Comparison of ENCODE assay signal across 15 mouse cellular contexts in the genomic region with DNA sequence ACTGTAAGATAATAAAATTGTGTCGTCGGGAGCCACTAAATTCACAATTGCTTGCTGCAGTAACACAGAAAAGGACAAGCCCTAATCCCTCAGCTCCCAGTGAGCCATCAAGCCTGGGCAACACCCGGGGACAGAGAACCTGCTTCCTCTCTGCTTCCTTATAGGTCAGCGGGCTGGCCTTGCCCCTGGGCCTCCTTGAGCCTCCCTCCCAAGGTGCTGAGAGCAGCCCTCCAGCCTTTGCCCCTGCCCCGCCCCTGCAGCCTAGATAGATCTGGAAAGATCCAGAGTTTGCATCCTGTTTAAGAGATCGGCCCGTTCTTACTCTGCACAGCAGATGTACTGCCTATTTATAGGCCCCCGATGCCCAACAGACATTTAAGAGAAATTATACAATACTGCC.
"Had no signal": no experiment of that assay in that cellular context is flagged by ENCODE, and none has a peak within 500 bp of the region (broad histone marks: within the 10 kb centered on the region; RNA-seq: fewer than 3 reads in every experiment).

No protein-coding gene starts in this region.

- H3K27me3 ChIP-seq: megakaryocyte, embryonic 14.5 days; midbrain, embryonic 13.5 days; midbrain, embryonic 15.5 days; neural tube, embryonic 12.5 days; stomach, embryonic 15.5 days had no signal

- H3K27ac ChIP-seq: macrophage; midbrain, embryonic 13.5 days; midbrain, embryonic 15.5 days; neural tube, embryonic 12.5 days; stomach, embryonic 15.5 days; stomach, postnatal 0 days had no signal

- H3K4me3 ChIP-seq: megakaryocyte, embryonic 14.5 days; midbrain, embryonic 13.5 days; midbrain, embryonic 15.5 days; neural tube, embryonic 12.5 days; stomach, embryonic 15.5 days had no signal

- H3K4me1 ChIP-seq: megakaryocyte, embryonic 14.5 days; midbrain, embryonic 15.5 days; neural tube, embryonic 12.5 days; stomach, embryonic 15.5 days had no signal

- ATAC-seq: midbrain, embryonic 13.5 days; midbrain, embryonic 15.5 days had no signal

- DNase-seq: lung, embryonic 14.5 days; lung, postnatal 14 days; lung, postnatal 36 days; right cerebral cortex, postnatal 14 days; thymus, adult 2 months; thymus, postnatal 25 days; thymus, postnatal 4 days had no signal

- H3K4me2 ChIP-seq: lung, embryonic 14.5 days; midbrain, embryonic 11.5 days; midbrain, embryonic 13.5 days; midbrain, embryonic 15.5 days; neural tube, embryonic 12.5 days; stomach, embryonic 15.5 days had no signal

- H3K9me3 ChIP-seq: midbrain, embryonic 13.5 days; midbrain, embryonic 15.5 days; neural tube, embryonic 12.5 days; stomach, embryonic 15.5 days had no signal

- H3K9ac ChIP-seq: lung, embryonic 14.5 days; midbrain, embryonic 13.5 days; midbrain, embryonic 15.5 days; neural tube, embryonic 12.5 days; stomach, embryonic 15.5 days had no signal

- H3K36me3 ChIP-seq: midbrain, embryonic 13.5 days; midbrain, embryonic 15.5 days; neural tube, embryonic 12.5 days; stomach, embryonic 15.5 days had no signal
